Mouse (Mus musculus): ENCODE results near the gene Stau1. TPM values are rescaled to one million over a fixed set of nuclear protein-coding genes. Genes with fewer than 3 reads are reported as not detected.
A peak's percentile ranks its signal among the peaks of the same experiment; 100 is the strongest.

The Stau1 gene
- total RNA-seq, 2 experiments from 2014 or later = 35.3 to 37.0 TPM

DNA sequence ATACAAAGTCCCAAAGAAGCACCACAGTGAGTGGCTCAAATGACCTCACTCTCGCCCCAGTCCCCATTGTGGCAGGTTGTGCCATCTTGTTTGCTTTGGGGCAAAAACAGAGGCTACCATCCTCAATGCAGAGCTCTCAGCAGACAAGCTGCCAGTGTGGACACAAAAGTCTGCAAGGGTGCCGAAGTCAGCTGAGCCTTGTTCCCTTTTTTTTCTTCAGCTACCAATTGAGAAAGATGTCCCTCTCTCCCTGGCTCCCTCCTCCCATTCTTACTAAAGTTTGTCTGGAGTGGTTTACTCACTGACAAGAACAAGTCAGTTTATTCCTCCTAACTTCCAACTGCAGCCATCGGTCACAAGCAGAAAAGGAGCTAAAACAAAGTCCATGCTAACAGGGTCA is 19.7 kb downstream of the Stau1 start:
- intact Hi-C loops (cut with DNase I) = no loop called here
- no peak for DNase-seq
- no peak for TF ChIP-seq CTCF (IDR thresholded peaks at IDR 0.05)

DNA sequence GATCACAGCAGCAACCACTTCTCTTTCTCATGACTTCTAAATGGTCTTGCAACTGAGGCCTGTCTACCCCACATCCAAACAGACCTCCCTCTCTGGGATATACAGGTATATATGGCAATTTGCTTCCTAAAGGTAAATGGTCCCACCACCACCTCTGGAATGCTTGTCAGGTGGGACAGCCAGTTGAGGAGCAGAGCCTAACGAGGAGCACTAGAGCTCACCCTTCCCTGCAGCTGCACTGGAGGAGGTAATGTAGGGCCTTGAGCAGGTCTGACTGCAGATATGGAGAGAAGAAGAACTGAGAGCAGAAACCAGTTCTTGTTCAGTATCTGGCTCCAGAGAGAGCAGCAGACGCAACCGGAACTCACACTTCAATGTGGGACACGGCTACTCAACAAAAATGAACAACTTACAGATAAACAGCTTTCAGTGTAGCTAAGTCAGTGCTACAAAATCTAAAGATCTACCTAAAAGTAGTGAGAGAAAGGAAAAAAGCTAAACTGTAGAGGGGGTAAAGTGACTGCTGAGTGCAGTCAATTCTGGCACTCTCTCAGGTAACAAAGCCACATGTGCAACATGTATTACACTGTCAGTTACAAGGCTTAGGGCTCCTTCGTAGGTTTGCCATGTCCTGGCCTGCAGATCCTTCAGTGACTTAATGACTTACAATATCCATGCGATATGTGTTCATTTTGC is 21.8 kb downstream of the Stau1 start:
- intact Hi-C loops (cut with DNase I) = no loop called here
- H3K4me3 ChIP-seq = no peak overlapping the region
- DNase-seq = no peak
- no peak for TF ChIP-seq CTCF (IDR thresholded peaks at IDR 0.05)
- peak overlapping the region; percentile 72 for H3K27ac ChIP-seq

More for the DNA sequence above, 19.7 kb downstream of the Stau1 start:
- H3K4me3 ChIP-seq = peak overlapping the region; percentile 47
- H3K27ac ChIP-seq = peak overlapping the region; percentile 72

DNA sequence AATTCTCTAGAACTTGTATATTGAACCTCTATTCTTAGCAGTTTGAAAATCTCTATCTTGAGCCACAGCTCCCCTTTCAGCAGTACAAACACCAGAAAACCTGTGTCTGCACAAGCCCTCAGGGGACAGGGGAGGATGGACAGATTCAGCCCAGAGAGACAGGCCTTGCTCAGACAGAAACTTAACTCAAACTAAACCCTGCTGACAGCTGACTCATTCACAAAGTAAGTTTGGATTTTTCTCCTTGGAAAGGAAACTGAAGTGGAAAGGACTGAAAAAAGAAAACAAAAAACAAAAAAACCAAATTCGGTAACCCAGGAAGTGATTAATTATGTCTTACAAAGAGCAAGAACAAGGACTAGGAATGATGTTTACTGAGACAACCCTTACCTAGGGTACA is 22.9 kb downstream of the Stau1 start:
- DNase-seq = no peak
- no peak for TF ChIP-seq CTCF (IDR thresholded peaks at IDR 0.05)
- Histone ChIP-seq H3K4me3 (no peak overlapping the region), H3K27ac (peak overlapping the region; percentile 65)
- intact Hi-C loops (cut with DNase I) = no loop called here

DNA sequence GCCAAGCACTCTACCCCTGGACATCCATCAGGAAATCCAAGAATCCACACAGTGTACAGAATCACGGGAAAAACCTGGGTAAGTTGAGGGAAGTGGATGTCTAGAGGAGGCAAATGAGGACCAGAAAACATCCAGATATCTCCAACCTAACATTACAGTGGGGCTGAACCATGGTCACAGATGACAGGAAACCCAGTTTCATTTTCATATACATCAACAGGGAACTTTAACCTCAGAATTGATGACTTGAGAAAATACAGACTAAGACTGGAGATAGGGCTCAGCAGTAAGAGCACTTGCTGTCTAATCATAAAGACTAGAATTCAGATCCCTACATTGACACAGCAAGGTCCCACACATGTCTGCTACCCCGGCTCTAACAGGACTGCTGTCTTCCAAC is 31.3 kb downstream of the Stau1 start:
- no peak for TF ChIP-seq CTCF (IDR thresholded peaks at IDR 0.05)
- no peak overlapping the region for H3K4me3 ChIP-seq
- no peak overlapping the region for H3K27ac ChIP-seq
- no peak for DNase-seq
- intact Hi-C loops (cut with DNase I) = no loop called here

DNA sequence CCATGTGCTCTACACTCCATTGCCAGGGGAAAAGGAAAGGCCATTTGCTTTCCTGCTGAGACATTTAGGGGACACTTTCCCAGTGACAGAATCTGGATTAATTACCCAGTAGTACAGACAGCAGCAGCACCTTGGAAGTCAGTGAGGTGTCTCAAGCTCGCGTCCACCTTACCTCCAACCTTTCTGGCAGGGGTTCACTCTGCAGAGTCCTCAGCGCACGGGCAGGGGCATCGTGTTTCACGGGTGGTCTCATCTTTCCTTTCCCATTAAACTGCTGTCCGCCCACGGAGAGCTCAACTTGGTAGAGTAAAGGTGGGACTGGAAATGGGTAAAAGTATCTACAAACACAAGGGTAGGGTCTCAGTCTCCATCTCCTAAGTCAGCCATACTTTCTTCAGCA is 32.8 kb downstream of the Stau1 start:
- Histone ChIP-seq H3K27ac (peak overlapping the region; percentile 28; the same call in 1 of the 2 replicates), H3K4me3 (no peak overlapping the region)
- intact Hi-C loops (cut with DNase I) = no loop called here
- no peak for DNase-seq
- TF ChIP-seq CTCF (IDR thresholded peaks at IDR 0.05) = no peak

DNA sequence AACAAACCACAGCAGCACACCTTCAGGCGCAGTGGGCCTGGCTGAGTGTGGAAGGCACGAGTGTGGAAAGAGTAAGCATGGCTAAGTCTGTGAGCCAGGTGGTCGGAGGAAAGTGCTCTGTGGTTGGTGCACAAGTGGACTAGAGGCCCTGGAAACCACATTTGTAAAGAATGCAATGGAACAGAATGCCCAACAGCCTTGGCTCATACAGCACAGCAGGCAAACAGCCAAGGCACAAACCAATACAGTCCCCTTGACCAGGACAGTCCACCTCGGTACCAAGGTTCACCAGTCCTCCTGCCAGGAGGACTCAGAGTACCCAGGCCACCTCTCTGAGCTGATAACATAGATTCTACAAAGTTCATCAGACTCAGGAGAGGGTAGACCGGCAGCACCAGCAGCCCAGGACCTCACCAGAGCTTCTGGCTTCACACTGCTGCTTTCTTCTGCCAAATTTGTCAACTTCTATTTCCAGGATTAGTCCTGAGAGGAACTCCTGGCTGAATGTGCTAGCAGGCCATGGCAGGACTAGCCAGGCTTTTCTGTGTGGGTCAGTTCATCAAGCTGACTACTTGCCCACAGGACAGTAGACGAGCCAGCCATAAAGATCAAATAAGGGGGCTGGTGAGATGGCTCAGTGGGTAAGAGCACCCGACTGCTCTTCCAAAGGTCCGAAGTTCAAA is 35.3 kb downstream of the Stau1 start:
- peak; percentile 35 for DNase-seq
- H3K27ac ChIP-seq = peak overlapping the region; percentile 59
- TF ChIP-seq CTCF (IDR thresholded peaks at IDR 0.05) = no peak
- H3K4me3 ChIP-seq = no peak overlapping the region
- intact Hi-C loops (cut with DNase I) = no loop called here

DNA sequence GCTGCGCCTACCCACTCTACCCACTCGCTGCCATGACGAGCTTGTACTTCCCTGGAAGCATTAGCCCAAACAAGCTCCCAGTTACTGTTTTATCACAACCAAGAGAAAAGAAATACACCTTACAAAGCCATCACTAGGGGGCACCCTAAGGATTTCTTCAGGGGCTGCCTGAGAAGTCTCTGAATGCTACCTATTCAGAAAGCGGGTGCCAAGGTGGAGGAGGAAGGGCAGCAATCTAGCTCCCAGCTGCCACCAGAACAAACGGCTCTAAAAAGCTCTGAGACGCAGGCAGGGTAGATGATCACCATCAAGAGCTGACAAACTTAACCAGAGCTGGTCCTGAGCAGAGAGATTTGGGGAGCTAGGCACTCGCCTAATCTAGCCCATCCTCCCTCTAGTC is 39.3 kb downstream of the Stau1 start:
- peak; percentile 62 for DNase-seq
- peak; percentile 76 for TF ChIP-seq CTCF (IDR thresholded peaks at IDR 0.05)
- Histone ChIP-seq H3K4me3 (no peak overlapping the region), H3K27ac (no peak overlapping the region; the same call in 1 of the 2 replicates)
- intact Hi-C loops (cut with DNase I) = loop anchor here (1.0 kb wide), 1 partner anchor 47 kb away; no protein-coding TSS in a partner anchor

DNA sequence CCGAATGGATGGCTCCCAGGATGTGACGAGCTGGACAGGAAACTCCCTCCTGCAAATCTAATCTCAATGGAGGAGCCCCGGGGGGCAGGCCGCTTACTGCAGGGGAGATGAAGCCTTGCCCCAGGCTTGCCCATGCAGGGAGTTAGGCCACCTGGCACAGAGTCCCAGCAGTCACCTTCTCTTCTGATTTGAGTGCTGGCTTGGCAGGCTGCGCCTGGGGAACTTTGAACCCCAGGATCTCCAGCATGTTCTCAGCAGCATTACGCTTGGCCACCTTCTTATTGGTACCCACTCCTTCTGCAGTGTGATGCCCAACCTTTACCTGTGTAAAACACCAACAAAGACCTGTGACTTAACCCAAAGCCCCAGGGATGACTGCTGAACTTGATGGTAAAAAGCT is 43.9 kb downstream of the Stau1 start:
- TF ChIP-seq CTCF (IDR thresholded peaks at IDR 0.05) = no peak
- Histone ChIP-seq H3K27ac (no peak overlapping the region), H3K4me3 (no peak overlapping the region)
- intact Hi-C loops (cut with DNase I) = no loop called here
- no peak for DNase-seq

DNA sequence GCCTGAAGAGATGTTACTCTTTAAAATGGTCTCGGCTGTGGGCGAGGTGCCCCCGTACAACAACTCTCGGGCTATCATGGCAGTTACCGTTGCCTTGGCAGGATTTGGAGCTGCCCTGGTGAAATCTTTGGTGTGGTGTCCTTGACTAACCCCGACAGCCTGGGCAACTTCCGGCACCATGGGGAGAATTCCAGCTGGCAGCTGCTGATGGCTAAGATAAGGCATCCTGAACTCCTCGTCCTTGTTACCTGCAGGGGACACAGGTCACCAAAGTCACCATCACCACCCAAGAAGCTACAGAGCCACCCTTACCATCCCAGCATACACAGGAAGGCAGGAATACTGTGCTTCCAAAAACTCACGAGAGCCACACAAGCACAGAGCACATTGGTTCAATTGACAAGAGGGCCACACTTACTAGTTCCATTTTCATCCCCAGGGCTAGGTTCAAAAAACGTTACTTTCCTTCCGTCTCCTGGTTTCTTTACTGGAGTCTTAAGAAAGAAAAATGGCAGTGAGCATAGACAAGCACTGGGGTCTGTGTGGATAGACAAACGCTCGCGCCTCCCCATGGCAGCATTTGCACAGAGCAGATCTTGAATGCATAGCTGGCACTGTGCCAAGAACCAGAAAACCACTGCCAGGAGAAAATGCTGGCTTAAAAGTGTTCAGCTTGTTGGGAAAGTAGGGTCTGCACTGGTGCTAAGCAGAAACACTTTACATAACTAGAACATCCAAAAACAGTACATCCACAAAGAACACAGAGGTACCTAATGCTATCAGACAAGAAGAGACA is 45.0 kb downstream of the Stau1 start:
- no peak for DNase-seq
- TF ChIP-seq CTCF (IDR thresholded peaks at IDR 0.05) = no peak
- Histone ChIP-seq H3K27ac (no peak overlapping the region), H3K4me3 (no peak overlapping the region)
- intact Hi-C loops (cut with DNase I) = no loop called here

DNA sequence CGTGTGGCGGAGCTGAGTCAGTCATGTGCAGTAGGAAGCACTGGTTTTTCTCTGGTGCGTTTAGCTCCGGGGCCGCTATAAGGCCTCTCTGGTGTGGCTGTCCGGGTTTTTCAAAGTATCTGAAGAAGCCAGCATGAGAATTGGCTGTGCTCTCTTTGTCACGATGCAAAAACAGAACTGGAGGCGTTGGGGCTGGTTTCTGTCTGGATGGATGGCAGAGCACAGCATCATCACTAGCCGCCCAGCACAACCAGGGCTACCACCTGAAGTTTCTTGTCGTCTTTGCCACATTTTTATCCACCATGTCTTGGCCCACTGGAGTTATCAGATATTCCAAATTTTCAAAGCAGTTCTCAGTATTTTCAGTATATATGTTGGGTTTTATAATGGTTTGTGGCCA is 47.2 kb downstream of the Stau1 start:
- DNase-seq = no peak
- intact Hi-C loops (cut with DNase I) = no loop called here

DNA sequence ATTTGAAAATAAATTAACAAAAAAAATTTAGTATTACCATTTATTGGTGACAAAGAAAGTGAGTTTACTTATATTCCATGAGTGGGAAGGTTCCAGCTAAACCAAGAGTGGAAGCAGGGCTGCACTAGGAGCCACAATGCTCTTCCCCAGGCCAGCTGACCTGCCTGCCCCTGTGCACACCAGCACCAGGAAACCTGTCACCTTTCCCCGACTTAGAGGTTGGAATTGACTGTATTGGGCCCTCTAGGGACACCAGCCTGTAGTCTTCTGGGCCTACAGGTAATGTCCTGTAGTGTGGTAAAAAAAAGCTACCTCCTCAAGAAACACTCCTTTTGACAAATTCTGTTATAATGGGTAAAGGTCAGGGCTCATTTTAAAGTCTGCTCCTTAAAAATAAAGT is 47.9 kb downstream of the Stau1 start:
- no peak for TF ChIP-seq CTCF (IDR thresholded peaks at IDR 0.05)
- intact Hi-C loops (cut with DNase I) = no loop called here
- no peak overlapping the region for H3K4me3 ChIP-seq
- DNase-seq = no peak
- H3K27ac ChIP-seq = no peak overlapping the region

More for the DNA sequence above, 47.2 kb downstream of the Stau1 start:
- no peak overlapping the region for H3K27ac ChIP-seq
- H3K4me3 ChIP-seq = no peak overlapping the region
- TF ChIP-seq CTCF (IDR thresholded peaks at IDR 0.05) = no peak

DNA sequence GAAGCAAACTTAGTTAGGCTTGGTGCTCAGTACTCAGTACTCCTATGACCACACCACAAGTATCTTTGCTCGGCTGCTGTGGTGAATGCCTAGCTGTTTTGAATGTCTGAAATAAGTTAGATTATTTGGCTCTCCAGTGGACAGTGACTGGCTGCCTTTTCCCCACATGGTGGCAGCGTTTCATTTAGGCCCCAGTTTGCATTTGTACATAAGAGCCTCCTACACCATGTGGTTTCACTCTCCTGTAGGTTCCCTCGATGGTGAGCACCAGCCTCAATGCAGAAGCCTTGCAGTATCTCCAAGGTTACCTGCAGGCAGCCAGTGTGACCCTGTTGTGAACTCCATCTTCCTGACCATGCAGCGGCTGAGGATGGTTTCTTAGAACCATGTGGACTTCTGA is 50.6 kb downstream of the Stau1 start:
- Histone ChIP-seq H3K4me3 (no peak overlapping the region), H3K27ac (peak overlapping the region; percentile 67)
- intact Hi-C loops (cut with DNase I) = no loop called here
- DNase-seq = no peak
- TF ChIP-seq CTCF (IDR thresholded peaks at IDR 0.05) = peak; percentile 50

DNA sequence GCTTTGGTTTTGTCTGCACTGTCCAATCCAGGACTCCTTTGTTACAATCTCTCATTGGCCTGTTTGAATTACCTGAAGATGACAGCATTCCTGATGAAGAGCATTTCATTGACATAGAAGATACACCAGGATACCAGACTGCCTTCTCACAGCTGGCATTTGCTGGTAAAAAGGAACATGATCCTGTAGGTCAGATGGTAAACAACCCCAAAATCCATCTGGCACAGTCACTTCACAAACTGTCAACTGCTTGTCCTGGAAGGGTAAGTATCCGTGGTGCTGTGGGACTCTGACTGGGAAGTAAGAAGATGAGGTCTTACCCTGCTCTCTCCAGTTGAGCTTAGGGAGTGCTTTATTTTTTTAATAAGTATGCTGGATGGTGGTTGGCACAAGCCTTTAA is 51.8 kb downstream of the Stau1 start:
- peak overlapping the region; percentile 67 for H3K27ac ChIP-seq
- H3K4me3 ChIP-seq = no peak overlapping the region
- no peak for DNase-seq
- no peak for TF ChIP-seq CTCF (IDR thresholded peaks at IDR 0.05)
- intact Hi-C loops (cut with DNase I) = no loop called here

All from gastrocnemius, adult 2 months (tissue).